Mouse (Mus musculus): Measurements from ENCODE around the gene Hoxa2.

The Hoxa2 gene

DNA sequence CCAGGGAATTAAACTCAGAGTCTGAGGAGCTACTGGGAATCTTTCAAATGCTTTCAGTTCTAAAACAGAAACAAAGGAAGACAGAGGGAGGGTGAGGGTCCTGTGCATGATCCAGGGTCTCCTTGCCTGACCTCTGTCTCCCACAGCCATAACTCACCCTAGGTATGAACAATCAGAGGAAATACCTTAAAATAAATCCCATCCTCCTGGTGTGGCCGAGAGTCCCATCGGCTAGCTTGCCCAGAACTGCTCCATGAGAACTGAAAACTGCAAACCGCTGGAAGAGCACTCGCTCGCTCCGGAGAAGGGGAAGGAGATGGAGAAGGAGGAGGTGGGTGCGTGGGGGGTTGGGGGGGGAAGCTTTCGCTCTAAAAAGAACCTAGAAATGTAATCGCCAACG, 15.1 kb upstream of the Hoxa2 start:
- DNase-seq (ENCODE audit: low spot score in 2 of 2): no peak

GRCm38 (mm10) chr6:52178918-52179665, 14.5 kb upstream of the Hoxa2 start:
- DNase-seq (ENCODE audit: low spot score in 2 of 2): no peak

DNA sequence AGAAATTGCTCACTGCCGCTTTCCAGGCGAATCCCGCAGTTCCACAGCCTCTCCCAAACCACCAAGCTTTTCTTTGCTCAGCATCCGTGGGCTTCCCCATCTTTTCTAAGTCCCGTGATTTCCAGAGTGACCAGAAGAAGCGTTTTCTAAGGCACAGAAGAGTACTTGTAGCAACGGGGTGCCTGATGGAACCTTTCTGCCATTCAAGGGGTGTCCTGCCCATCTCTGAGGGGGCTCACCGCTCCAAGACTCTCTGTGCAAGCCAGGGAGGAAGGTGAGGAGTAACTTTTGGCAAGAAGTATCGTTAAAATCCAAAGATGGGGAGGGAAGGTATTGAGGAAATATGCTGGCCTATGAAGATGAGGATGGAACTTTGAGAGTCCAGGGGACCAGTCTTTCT, 13.2 kb upstream of the Hoxa2 start:
- DNase-seq (ENCODE audit: low spot score in 2 of 2): no peak

- DNase-seq (ENCODE audit: low spot score in 2 of 2): no peak
These were observed 12.6 kb upstream of the Hoxa2 start, which contains the start of gene 5730596B20Rik for GRCm38 (mm10) chr6:52177061-52177735. TSS of gene 5730596B20Rik (plus strand) at chr6:52177498.

GRCm38 (mm10) chr6:52176391-52176790, 11.8 kb upstream of the Hoxa2 start:
- no peak for DNase-seq (ENCODE audit: low spot score in 2 of 2)

- no peak for DNase-seq (ENCODE audit: low spot score in 2 of 2)
These were observed 11.2 kb upstream of the Hoxa2 start for GRCm38 (mm10) chr6:52175864-52176263.

GRCm38 (mm10) chr6:52174968-52175751, 10.5 kb upstream of the Hoxa2 start:
- no peak for DNase-seq (ENCODE audit: low spot score in 2 of 2)

DNA sequence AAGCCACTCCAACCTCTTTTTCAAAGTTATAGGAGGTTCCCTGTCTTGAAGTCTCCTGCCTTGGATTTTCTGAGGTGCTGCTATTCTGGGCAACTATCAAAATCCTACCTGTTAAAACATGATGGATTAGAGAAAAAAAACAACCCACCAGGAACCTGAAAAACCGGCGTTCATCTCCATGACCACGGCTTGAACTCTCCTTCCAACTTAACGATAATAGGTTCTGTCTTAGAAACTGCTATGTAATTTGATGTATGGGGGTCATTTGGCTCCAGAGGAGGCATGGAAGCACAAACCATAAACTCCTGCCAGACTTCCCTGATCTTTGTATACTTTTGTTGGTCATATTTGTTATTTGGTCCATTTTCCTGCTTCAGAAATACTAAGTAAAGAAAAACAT, 9.0 kb upstream of the Hoxa2 start:
- no peak for DNase-seq (ENCODE audit: low spot score in 2 of 2)

DNA sequence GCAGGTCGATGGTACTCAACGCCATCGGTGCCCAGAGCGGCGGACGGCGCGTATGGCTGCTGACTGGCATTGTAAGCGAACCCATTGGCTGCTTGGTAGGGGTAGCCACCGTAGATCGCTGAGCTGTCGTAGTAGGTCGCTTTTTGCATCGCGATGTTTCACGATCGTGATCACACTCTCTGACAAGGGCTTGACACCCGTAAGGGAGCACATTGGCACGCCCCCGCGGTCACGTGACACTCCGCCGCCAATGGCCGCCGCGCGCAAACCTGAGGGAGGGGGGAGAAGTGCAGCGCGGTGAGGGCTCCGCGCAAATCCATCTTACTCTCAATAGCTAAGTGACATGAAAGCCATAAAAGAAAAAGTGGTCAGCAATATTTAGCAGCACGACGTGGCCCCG, 7.9 kb upstream of the Hoxa2 start:
- DNase-seq (ENCODE audit: low spot score in 2 of 2): no peak

- no peak for DNase-seq (ENCODE audit: low spot score in 2 of 2)
These were observed 7.3 kb upstream of the Hoxa2 start for GRCm38 (mm10) chr6:52171938-52172337.

- no peak for DNase-seq (ENCODE audit: low spot score in 2 of 2)
These were observed 6.7 kb upstream of the Hoxa2 start for GRCm38 (mm10) chr6:52171331-52171730.

DNA sequence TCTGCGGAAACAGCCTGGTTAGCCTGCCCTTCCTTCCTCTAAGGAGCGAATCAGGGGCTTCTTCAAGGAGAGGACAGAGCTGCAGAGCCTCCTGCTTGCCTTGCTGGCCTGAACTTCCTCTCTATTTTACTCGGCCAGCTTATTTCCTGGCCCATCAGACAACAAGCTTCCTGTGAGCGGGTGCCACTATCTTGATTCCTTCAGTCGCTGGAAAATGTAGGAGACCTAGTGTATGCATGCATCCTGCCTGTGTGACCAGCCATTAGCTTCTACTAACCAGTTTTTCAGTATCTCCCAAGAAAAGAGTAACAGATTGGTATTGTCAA, 6.2 kb upstream of the Hoxa2 start:
- DNase-seq (ENCODE audit: low spot score in 2 of 2): no peak

GRCm38 (mm10) chr6:52170166-52170897, 5.7 kb upstream of the Hoxa2 start:
- DNase-seq (ENCODE audit: low spot score in 2 of 2): no peak

DNA sequence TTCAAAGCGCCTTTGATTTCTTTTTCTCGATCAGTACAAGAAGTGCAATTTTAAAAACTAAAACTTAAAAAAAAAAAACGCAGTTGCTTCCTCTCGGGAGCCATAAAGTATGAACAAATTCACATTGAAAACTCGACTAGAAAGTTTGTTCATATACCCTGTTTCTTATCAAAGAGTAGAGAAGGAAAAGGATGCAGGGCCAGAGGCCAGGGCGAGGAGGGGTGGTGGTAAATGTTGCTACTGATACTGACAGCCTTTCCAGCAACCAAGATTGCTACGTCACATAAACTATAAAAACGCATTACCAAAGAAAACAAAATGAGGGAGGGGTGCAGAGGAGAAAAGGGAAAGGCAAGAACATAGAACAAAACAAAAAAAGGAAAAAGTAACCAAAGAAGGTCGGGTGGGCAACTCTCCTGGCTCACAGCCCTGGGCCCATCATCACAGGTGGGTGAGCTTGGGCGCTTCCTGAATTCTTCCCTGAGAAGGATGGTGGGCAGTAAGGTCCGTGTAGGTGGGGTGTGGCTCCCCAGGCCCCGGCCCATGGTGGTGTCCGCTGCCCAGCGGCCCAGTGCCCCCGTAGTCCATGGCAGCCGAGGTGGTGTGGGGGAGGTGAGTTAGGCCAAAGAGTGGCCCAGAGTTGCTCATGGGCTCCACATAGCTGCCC, 5.0 kb upstream of the Hoxa2 start:
- no peak for DNase-seq (ENCODE audit: low spot score in 2 of 2)

DNA sequence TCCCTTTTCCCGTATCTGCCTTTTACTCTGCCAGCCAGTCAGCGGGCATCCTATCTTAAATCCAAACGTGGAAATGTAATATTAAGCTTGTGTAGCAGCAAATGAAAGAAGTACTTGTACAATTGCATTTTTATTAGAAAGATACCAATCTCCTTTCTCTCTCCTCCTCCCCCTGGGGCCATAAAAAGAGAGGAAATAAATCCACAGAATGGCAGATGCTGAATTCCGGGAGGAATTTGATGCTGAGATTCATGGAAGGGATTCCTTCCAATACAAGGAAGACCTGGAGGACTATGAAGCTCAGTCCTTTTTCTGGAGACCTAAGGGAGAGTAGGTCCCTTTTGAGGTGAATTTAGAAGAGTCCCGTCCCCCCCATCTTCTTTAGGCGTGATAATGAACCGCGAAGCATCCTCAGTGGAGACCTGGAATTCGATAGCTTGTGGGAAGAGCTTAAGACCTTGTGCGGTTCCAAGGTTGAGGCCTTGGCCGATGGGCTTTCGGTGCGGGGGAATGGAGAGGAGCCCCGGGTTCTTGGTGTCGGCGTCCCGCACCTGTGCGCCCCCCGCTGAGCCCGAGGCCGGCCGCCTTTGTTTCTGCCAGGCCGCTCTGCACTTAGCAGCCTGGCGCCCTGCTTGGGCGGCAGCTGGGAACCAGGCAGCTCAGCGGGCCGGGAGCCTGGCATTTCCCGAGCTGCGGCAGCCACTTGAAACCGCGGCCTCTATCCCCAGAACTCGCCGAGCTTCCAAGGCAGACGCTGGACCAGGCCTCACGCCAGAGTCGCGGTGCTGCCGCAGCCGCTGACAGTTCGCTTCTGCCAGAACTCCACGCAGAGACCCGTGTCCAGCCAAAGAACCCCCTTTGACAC, 3.8 kb upstream of the Hoxa2 start:
- DNase-seq (ENCODE audit: low spot score in 2 of 2): no peak

DNA sequence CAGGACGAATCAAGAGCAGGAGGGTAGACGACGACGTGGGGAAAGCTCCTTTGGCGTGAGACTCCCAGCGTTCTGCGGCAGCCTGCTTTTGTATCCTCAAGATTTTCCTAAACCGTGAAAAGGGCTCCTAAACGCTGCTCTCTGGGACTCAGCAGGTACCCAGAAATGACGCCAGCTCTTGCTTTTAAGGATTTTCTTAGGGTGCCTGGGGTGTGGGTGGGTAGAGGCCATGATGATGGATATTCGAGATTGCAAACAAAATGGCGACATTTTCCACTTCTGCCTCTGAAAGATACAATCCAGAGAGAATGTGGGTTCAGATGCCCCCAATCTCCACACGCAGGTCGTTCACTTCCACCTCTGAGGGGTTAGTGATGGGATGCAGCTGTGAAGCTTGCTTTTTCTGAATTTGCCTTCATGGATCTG, 3.1 kb upstream of the Hoxa2 start:
- DNase-seq (ENCODE audit: low spot score in 2 of 2): no peak

DNA sequence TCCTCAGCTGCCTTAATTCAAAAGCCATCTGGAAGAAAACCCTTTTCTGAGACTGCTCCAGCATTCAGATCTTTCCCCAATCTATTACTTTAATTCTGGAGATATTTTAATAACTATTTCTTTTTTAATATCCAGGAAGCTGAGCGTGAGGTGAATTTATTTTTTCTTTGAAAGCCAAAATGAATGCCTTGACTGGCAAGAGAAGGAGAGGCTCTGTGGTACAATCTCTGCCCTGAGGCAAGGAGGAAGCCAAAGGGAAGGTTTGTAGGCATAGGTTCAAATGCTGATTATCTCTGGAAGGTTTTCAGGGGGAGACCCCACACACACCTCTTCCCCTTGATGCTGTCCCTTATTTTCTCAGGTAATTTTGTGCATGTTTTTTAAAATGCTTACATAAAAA, 2.5 kb upstream of the Hoxa2 start:
- no peak for DNase-seq (ENCODE audit: low spot score in 2 of 2)

DNA sequence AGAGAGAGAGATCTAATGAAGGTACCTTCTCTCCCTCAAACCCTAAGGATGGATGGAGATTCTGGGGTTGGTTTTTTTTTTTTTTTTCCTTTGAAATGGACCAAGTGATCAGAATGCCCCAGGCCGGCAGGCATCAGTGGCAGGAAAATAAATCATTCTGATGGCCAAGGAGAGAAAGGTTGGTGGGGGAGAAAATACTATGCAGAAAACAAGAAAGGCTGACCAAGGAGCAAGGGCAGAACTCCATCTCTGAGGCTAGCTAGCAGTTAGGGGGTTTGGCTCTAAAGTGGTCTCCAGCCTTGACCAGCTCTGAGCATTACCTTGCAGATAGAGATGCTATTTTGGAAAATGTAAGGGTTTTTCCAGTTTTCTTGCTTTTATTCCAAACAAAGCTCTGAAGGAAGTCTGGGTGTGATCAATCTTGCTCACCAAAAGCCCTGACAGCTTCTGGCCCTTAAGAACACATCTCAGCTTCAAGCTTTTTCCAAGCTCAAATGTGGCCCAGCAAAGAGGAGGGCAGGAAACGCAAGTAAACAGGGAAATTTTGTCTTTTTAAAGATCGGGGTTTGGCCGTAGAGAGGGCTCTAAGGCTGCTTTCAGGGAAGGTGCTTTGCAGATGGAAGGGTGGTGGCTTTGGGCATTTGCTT, 1.9 kb upstream of the Hoxa2 start:
- DNase-seq (ENCODE audit: low spot score in 2 of 2): no peak

DNA sequence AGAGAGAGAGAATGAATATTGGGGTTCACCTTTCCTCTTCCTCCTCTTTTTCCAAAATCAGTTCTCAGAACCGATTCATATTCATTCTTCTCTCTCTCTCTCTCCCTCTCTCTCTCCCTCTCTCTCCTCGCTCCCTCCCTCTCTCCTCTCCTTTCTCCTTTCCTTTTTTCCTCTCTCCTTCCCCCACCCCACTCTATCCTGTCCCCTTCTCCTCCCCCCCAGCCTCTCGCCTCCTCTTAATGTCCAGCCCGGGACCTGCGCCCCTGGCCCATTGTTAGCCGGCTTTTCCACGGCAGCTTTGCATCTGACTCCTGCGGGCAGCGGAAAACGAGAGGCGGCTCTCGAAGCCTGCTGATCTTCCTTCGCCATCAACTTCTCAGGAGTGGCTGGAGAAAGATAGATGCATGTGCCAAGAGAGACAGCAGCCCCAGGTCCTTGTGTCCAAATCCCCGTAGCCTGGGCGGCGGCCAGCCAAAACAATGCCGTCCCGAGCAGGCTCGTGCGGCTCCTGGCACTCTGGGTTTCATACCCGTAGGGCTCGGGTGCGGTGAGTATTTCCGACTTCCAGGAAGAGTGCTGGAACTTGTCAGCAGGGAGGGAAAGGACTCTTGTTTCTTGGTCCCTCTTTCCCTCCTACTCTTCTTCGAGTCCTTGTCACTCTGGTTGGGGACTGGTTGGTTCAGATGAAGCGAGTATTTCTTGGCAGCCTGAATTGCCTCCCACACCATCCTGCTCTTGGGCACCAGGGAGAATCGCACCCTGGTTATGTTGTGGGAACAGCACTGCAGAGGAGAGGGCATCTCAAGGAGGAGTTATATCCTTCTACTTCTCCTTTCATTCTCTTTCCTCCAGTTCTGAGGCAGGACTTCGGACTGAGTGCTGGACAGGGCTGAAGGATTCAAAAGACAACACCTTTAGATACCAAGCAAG, 1.1 kb upstream of the Hoxa2 start:
- no peak for DNase-seq (ENCODE audit: low spot score in 2 of 2)

All from frontal cortex, postnatal 36 days (tissue).